Mouse (Mus musculus) midbrain, embryonic 14.5 days (tissue): Measurements from ENCODE around the gene Numb. TPM values are rescaled to one million over a fixed set of nuclear protein-coding genes. Genes with fewer than 3 reads are reported as not detected.

Experiments
- ATAC-seq: fragments of 200-750 bp; cut with Nextera tagmentation; 2 replicates; pipeline ENCODE4 v1.8.0; 2017; ENCODE audit warnings: moderate number of reproducible peaks, moderate library complexity; ENCODE audit not compliant: low FRiP score, low TSS enrichment
- DNase-seq: peaks from one replicate; pipeline ENCODE4 v3.0.0-alpha.2; 2015
- H3K27ac ChIP-seq: fragments of 300-500 bp; sonication (generic); replicated peaks from 2 replicates; pipeline ENCODE4 v1.5.1; 2014; ENCODE audit warnings: mild to moderate bottlenecking, low read depth, low read length, moderate library complexity
- H3K27me3 ChIP-seq: fragments of 300-500 bp; sonication (generic); 2 replicates; pipeline ENCODE4 v1.6.1; 2014; ENCODE audit warnings: low read length, control low read depth, mixed read lengths; ENCODE audit not compliant: control insufficient read depth, insufficient read depth
- H3K36me3 ChIP-seq: fragments of 300-500 bp; sonication (generic); 2 replicates; pipeline ENCODE4 v1.6.1; 2014; ENCODE audit warnings: low read length, control low read depth; ENCODE audit not compliant: control insufficient read depth, insufficient read depth
- H3K4me1 ChIP-seq: fragments of 300-500 bp; sonication (generic); 2 replicates; pipeline ENCODE4 v1.6.1; 2014; ENCODE audit warnings: mild to moderate bottlenecking, antibody characterized with exemption, low read length, control low read depth; ENCODE audit not compliant: control insufficient read depth, insufficient read depth
- H3K4me2 ChIP-seq: fragments of 300-500 bp; sonication (generic); 2 replicates; pipeline ENCODE4 v1.6.1; 2014; ENCODE audit warnings: mild to moderate bottlenecking, low read length, moderate library complexity
- H3K4me3 ChIP-seq: fragments of 300-500 bp; sonication (generic); replicated peaks from 2 replicates; pipeline ENCODE4 v1.5.1; 2014; ENCODE audit warnings: low read depth, low read length
- H3K9ac ChIP-seq: fragments of 300-500 bp; sonication (generic); replicated peaks from 2 replicates; pipeline ENCODE4 v1.6.1; 2014; ENCODE audit warnings: mild to moderate bottlenecking, low read length, moderate library complexity
- H3K9me3 ChIP-seq: fragments of 300-500 bp; sonication (generic); 2 replicates; pipeline ENCODE4 v1.6.1; 2016; ENCODE audit warnings: low read length, control low read depth, mixed read lengths; ENCODE audit not compliant: control insufficient read depth
- WGBS: fragments of 180-500 bp; shearing (Covaris S2); extraction: QIAGEN DNeasy Blood & Tissue Kit; methylation state at CpG from one replicate; pipeline ENCODE4 v1.1.7; 2014; 5-methylcytosine and 5-hydroxymethylcytosine counted together
- polyA plus RNA-seq: library from polyadenylated mRNA; unstranded; fragments of >200 nt; fragmentation: Nextera tagmentation; extraction: Ambion mirVana; gene quantifications from 2 replicates; pipeline ENCODE4 v1.2.1, GENCODE M21; 2014

Numb gene
- polyA plus RNA-seq, 1 experiment from 2014 or later = 20.6 TPM

DNA sequence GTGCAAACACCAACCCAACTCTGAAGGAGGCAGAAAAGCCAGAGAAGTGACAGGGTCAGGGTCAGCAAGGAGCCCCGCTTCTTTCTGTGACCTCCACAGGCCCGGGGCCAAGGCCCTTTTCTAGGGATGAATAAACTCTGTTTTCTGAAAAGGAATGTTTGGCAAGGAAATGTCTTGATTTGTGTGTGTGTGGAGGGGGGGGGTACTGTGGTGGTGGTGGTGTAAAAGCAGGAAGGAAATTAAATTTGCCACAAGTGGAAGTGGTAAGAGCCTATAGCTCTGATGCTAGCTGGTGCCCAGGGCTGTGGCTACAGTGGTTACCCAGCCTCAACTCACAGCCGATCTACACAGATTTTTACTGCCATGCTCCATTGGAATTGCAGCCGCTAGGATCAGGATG is 159.0 kb downstream of the Numb start:
- DNase-seq = peak; percentile 22
- Histone ChIP-seq H3K4me1 (peaks cover 12% of the 10 kb centered on the region), H3K9me3 (no peaks in the 10 kb centered on the region), H3K4me3 (no peak overlapping the region), H3K27ac (no peak overlapping the region), H3K36me3 (no peaks in the 10 kb centered on the region), H3K4me2 (no peak overlapping the region), H3K27me3 (no peaks in the 10 kb centered on the region), H3K9ac (no peak overlapping the region)
- no peak for ATAC-seq
- 25% methylated on average over 4 of the region's 4 CpGs for WGBS

DNA sequence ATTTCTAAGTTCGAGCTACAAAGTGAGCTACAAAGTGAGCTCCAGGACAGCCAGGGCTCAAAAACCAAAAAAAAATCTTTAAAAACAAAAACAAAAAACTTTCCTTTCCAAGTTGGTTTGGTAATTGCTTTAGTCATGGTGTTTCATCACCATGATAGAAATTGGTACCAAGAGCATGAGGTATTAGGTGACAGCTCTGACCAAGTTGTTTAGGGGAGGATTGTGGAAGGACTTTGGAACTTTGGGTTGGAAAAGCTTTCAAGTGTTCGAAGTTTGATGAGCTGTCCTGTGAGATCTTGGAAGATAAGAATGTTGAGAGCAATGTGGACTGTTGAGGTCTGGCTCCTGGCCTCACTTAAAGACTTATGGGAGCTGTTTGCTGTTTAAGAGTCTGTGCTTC is 161.5 kb downstream of the Numb start:
- Histone ChIP-seq H3K4me3 (no peak overlapping the region), H3K9ac (no peak overlapping the region), H3K4me1 (peaks cover 12% of the 10 kb centered on the region), H3K27me3 (no peaks in the 10 kb centered on the region), H3K36me3 (no peaks in the 10 kb centered on the region), H3K4me2 (no peak overlapping the region), H3K27ac (no peak overlapping the region), H3K9me3 (no peaks in the 10 kb centered on the region)
- no peak for DNase-seq
- 95% methylated on average over 2 of the region's 2 CpGs for WGBS
- ATAC-seq = no peak

DNA sequence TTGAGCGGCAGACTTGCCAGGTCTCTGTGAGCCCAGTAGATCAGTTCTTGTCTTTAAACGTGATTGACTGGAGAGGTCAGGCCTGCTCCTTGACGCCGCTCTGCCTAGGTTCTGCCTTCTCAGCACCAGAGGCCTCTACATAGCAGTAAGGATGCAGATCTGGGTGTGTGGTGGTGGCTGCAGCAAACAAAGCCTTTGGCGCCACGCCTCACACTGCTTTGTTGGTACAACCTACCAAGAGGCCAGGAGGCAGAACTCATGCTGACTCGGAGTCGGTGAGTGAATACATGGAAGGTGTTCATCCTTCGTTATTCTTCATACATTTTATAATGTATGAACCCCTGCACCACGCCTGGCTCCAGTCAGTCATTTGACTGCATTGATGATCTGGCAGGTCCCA is 163.0 kb downstream of the Numb start:
- Histone ChIP-seq H3K36me3 (no peaks in the 10 kb centered on the region), H3K4me3 (no peak overlapping the region), H3K4me2 (no peak overlapping the region), H3K27me3 (no peaks in the 10 kb centered on the region), H3K4me1 (peaks cover 9% of the 10 kb centered on the region), H3K9ac (no peak overlapping the region), H3K9me3 (no peaks in the 10 kb centered on the region), H3K27ac (no peak overlapping the region)
- no peak for ATAC-seq
- DNase-seq = no peak
- WGBS = 77% methylated on average over 10 of the region's 10 CpGs

DNA sequence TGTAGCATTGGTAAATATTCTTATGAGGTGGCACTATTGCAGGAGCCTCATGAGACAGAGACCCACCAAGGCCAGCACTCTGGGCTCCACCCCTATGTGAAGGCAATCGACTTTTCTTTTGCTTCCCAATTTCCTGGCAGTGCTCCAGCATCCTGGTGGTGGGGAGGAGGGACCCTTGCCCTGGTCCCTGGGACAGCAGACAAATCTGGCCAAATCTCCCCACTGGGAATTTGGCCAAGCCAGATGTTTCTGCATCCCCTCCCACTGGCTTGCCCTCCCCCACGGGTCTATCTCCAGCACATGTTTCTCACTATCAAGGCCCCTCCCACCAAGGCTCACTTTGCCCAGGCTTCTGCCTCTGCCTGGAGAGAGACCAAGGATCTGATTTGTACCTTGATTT is 169.2 kb downstream of the Numb start:
- Histone ChIP-seq H3K36me3 (no peaks in the 10 kb centered on the region), H3K4me2 (no peak overlapping the region), H3K4me1 (no peaks in the 10 kb centered on the region), H3K4me3 (no peak overlapping the region), H3K9me3 (no peaks in the 10 kb centered on the region), H3K27me3 (no peaks in the 10 kb centered on the region), H3K27ac (no peak overlapping the region), H3K9ac (no peak overlapping the region)
- no peak for ATAC-seq
- WGBS = 48% methylated on average over 2 of the region's 2 CpGs
- DNase-seq = peak; percentile 37

DNA sequence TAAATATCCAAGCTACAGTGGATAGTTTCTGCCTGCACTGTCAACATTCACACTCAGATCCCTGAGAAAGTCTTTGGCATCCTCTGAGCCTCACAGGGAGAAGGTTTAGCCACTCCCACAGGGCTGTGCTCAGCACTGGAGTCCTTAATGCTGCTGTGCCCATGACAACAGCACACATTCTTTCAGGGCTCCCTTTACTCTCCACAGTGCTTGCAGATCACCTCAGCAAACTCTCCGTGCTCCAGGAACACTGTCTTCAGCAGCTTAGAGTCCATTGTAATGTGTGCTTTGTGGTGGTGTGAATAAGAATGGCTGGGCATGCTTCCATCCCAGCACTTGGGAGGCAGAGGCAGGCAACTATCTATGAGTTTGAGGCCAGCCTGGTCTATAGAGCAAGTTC is 172.5 kb downstream of the Numb start:
- Histone ChIP-seq H3K9me3 (no peaks in the 10 kb centered on the region), H3K4me2 (no peak overlapping the region), H3K4me3 (no peak overlapping the region), H3K27me3 (no peaks in the 10 kb centered on the region), H3K4me1 (no peaks in the 10 kb centered on the region), H3K27ac (no peak overlapping the region), H3K9ac (no peak overlapping the region), H3K36me3 (no peaks in the 10 kb centered on the region)
- 30% methylated on average over 1 of the region's 1 CpGs for WGBS
- DNase-seq (no peak), ATAC-seq (no peak)

Other genes starting within 250 kb of the Numb start
- 66.8 and 77.9 TPM in 2 replicates for gene Psen1, start 233.8 kb downstream of the Numb start, polyA plus RNA-seq
- gene Papln, start 158.3 kb downstream of the Numb start, polyA plus RNA-seq = 0.11 and 0.24 TPM in 2 replicates
- 11.5 and 11.7 TPM in 2 replicates for gene Riox1, start 28.7 kb upstream of the Numb start, polyA plus RNA-seq
- gene Heatr4, start 62.9 kb upstream of the Numb start, polyA plus RNA-seq = not detected in 2 replicates
- gene Acot2, start 65.9 kb upstream of the Numb start, polyA plus RNA-seq = 8.8 and 9.2 TPM in 2 replicates
- gene Acot1, start 87.6 kb upstream of the Numb start, polyA plus RNA-seq = 98.3 and 108 TPM in 2 replicates
- 0.18 and 0.62 TPM in 2 replicates for gene Acot4, start 116.4 kb upstream of the Numb start, polyA plus RNA-seq
- not detected in 2 replicates for gene Gm49366, start 117.0 kb upstream of the Numb start, polyA plus RNA-seq
- 0.88 and 1.2 TPM in 2 replicates for gene Acot3, start 130.2 kb upstream of the Numb start, polyA plus RNA-seq
- not detected in 2 replicates for gene Acot5, start 147.4 kb upstream of the Numb start, polyA plus RNA-seq
- 1.5 and 1.9 TPM in 2 replicates for gene Acot6, start 178.7 kb upstream of the Numb start, polyA plus RNA-seq
- 7.0 and 7.8 TPM in 2 replicates for gene Dnal1, start 192.4 kb upstream of the Numb start, polyA plus RNA-seq
- gene Pnma1, start 226.6 kb upstream of the Numb start, polyA plus RNA-seq = 5.4 and 6.2 TPM in 2 replicates